Mouse (Mus musculus) forebrain, postnatal 0 days (tissue): Measurements from ENCODE around the gene Fam189a2. TPM values are rescaled to one million over a fixed set of nuclear protein-coding genes. Genes with fewer than 3 reads are reported as not detected.
A peak's percentile ranks its signal among the peaks of the same experiment; 100 is the strongest.

ENCODE experiments used
- ATAC-seq: fragments of 200-750 bp; cut with Nextera tagmentation; 2 replicates; pipeline ENCODE4 v1.8.0; 2017; ENCODE audit warnings: mild to moderate bottlenecking, moderate library complexity
- DNase-seq: peaks from one replicate; pipeline ENCODE4 v3.0.0-alpha.2; 2015
- H3K27ac ChIP-seq: fragments of 300-500 bp; sonication (generic); 2 replicates; pipeline ENCODE4 v1.5.1; 2014; ENCODE audit warnings: low read depth, mild to moderate bottlenecking, antibody characterized with exemption, low read length, moderate library complexity, mixed read lengths
- H3K27me3 ChIP-seq: fragments of 300-500 bp; sonication (generic); 2 replicates; pipeline ENCODE4 v1.6.1; 2014; ENCODE audit warnings: mild to moderate bottlenecking, low read length, mixed read lengths; ENCODE audit not compliant: insufficient read depth
- H3K36me3 ChIP-seq: fragments of 300-500 bp; sonication (generic); 2 replicates; pipeline ENCODE4 v1.6.1; 2014; ENCODE audit warnings: mild to moderate bottlenecking, moderate library complexity; ENCODE audit not compliant: insufficient read depth
- H3K4me1 ChIP-seq: fragments of 300-500 bp; sonication (generic); 2 replicates; pipeline ENCODE4 v1.6.1; 2014; ENCODE audit warnings: antibody characterized with exemption; ENCODE audit not compliant: insufficient read depth
- H3K4me2 ChIP-seq: fragments of 300-500 bp; sonication (generic); 2 replicates; pipeline ENCODE4 v1.6.1; 2014; ENCODE audit warnings: low read depth, mild to moderate bottlenecking, moderate library complexity
- H3K4me3 ChIP-seq: fragments of 300-500 bp; sonication (generic); 2 replicates; pipeline ENCODE4 v1.5.1; 2014; ENCODE audit warnings: low read depth, low read length, mixed read lengths
- H3K9ac ChIP-seq: fragments of 300-500 bp; sonication (generic); 2 replicates; pipeline ENCODE4 v1.6.1; 2014; ENCODE audit warnings: mild to moderate bottlenecking
- H3K9me3 ChIP-seq: fragments of 300-500 bp; sonication (generic); 2 replicates; pipeline ENCODE4 v1.6.1; 2016; ENCODE audit warnings: low read length
- CTCF ChIP-seq: sonication (generic); IDR thresholded peaks from 2 replicates; pipeline ENCODE4 v1.5.1; 2016; ENCODE audit warnings: antibody characterized with exemption, control low read depth, low read depth
- WGBS: fragments of 180-500 bp; shearing (Covaris S2); extraction: QIAGEN DNeasy Blood & Tissue Kit; methylation state at CpG from one replicate; pipeline ENCODE4 v1.1.7; 2014; 5-methylcytosine and 5-hydroxymethylcytosine counted together
- polyA plus RNA-seq: library from polyadenylated mRNA; unstranded; fragments of >200 nt; fragmentation: Nextera tagmentation; extraction: Ambion mirVana; gene quantifications from 2 replicates; pipeline ENCODE4 v1.2.1, GENCODE M21; 2015
- total RNA-seq: library from RNA; depleted of rRNA; stranded (reverse); fragments of >200 nt; gene quantifications from 2 replicates; pipeline ENCODE4 v1.2.3, GENCODE M21; 2014

Fam189a2 gene
- total and polyA plus RNA-seq, 2 experiments from 2014 or later, result 2.5 to 8.2 TPM

DNA sequence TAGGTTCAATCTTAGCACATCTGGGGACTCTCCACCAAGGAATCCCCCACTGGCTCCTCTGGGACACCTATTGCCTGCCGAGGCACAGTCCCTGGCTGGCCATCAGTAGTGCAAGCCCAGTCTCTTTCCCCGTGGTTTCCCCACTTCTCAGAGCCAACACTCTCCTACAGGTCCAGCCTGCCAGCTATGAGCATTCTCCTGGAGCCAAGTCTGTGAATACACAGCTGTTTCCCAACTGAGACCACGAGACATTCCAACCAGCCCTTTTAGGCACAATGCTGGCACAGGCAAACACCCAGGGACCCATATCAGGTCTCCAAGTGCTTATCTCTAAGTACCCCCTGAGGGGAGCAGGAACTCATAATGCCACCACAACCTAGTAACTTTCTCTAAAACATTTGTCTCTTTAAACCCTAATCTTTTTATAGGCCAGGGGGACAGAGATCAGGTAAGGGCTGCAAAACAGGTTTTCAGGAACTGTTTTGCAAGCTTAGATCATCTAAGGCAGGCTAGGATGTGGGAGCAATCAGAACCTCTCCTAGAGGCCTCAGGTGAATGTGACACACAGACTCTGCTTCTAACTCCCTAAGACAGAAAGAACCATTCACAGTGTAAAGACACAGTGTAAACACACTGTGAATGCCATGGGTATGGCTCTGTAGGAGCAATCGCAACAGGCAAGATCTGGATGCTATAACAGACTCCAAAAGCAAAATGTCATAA, 23.0 kb downstream of the Fam189a2 start:
- Histone ChIP-seq H3K9me3 (0 out of 2 replicates have a peak, but pooled peaks cover 7% of the 10 kb centered on the region), H3K27ac (no peak overlapping the region), H3K4me2 (no peak overlapping the region), H3K9ac (no peak overlapping the region), H3K27me3 (no peaks in the 10 kb centered on the region), H3K4me3 (no peak overlapping the region), H3K36me3 (no peaks in the 10 kb centered on the region), H3K4me1 (no peaks in the 10 kb centered on the region)
- ATAC-seq (peak; percentile 27; the same call in 1 of the 2 replicates), DNase-seq (no peak)
- WGBS, result 62% methylated on average over 4 of the region's 4 CpGs
- TF ChIP-seq CTCF, result no peak

- no peak overlapping the region for H3K9ac ChIP-seq
- DNase-seq, result no peak
- 89% methylated on average over 10 of the region's 10 CpGs for WGBS
- no peak overlapping the region for H3K27ac ChIP-seq
- no peaks in the 10 kb centered on the region for H3K27me3 ChIP-seq
- H3K36me3 ChIP-seq, result no peaks in the 10 kb centered on the region
- ATAC-seq, result 0 out of 2 replicates have a peak, but pooled peaks have one; percentile 43
- no peak for TF ChIP-seq CTCF
- H3K4me1 ChIP-seq, result no peaks in the 10 kb centered on the region
- no peak overlapping the region for H3K4me2 ChIP-seq
- H3K4me3 ChIP-seq, result no peak overlapping the region
- 0 out of 2 replicates have a peak, but pooled peaks cover 4% of the 10 kb centered on the region for H3K9me3 ChIP-seq
These were observed 23.7 kb downstream of the Fam189a2 start for GRCm38 (mm10) chr19:24007002-24007637.

- Histone ChIP-seq H3K9ac (no peak overlapping the region), H3K27me3 (no peaks in the 10 kb centered on the region), H3K4me2 (no peak overlapping the region), H3K4me3 (no peak overlapping the region), H3K36me3 (no peaks in the 10 kb centered on the region), H3K27ac (no peak overlapping the region), H3K9me3 (no peaks in the 10 kb centered on the region), H3K4me1 (no peaks in the 10 kb centered on the region)
- TF ChIP-seq CTCF, result no peak
- ATAC-seq, result peak; percentile 94
- peak; percentile 56 for DNase-seq
- WGBS, result 63% methylated on average over 10 of the region's 10 CpGs
These were observed 34.9 kb downstream of the Fam189a2 start for GRCm38 (mm10) chr19:23995766-23996399.

DNA sequence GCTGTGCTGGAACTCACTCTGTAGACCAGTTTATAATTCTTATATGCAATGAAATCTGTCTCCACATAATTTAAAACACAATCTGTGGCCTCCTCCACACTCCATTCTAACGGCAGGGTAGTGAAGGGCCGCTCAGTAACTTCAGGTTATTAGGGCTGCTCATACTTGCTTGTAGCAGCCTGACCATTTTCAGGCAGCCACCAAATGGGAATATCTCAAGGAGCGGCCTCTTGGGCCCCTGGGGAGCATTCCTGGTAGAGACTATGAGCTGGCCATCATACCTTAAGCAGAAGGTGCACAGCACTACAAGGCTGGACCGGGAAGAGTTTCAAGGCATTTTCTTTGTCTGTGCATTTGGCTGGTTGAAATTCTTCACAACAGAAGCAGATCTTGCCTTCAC, 42.7 kb downstream of the Fam189a2 start:
- WGBS, result 85% methylated on average over 4 of the region's 4 CpGs
- H3K27ac ChIP-seq, result no peak overlapping the region
- TF ChIP-seq CTCF, result no peak
- no peaks in the 10 kb centered on the region for H3K36me3 ChIP-seq
- H3K4me2 ChIP-seq, result no peak overlapping the region
- no peak for DNase-seq
- H3K4me3 ChIP-seq, result no peak overlapping the region
- no peak overlapping the region for H3K9ac ChIP-seq
- no peaks in the 10 kb centered on the region for H3K4me1 ChIP-seq
- no peaks in the 10 kb centered on the region for H3K27me3 ChIP-seq
- ATAC-seq, result no peak
- no peaks in the 10 kb centered on the region for H3K9me3 ChIP-seq

GRCm38 (mm10) chr19:23987291-23987690, 43.5 kb downstream of the Fam189a2 start:
- ATAC-seq (no peak), DNase-seq (no peak)
- no peak for TF ChIP-seq CTCF
- Histone ChIP-seq H3K4me1 (no peaks in the 10 kb centered on the region), H3K4me2 (no peak overlapping the region), H3K9ac (no peak overlapping the region), H3K27me3 (no peaks in the 10 kb centered on the region), H3K27ac (no peak overlapping the region), H3K9me3 (no peaks in the 10 kb centered on the region), H3K36me3 (no peaks in the 10 kb centered on the region), H3K4me3 (no peak overlapping the region)
- 77% methylated on average over 2 of the region's 2 CpGs for WGBS

DNA sequence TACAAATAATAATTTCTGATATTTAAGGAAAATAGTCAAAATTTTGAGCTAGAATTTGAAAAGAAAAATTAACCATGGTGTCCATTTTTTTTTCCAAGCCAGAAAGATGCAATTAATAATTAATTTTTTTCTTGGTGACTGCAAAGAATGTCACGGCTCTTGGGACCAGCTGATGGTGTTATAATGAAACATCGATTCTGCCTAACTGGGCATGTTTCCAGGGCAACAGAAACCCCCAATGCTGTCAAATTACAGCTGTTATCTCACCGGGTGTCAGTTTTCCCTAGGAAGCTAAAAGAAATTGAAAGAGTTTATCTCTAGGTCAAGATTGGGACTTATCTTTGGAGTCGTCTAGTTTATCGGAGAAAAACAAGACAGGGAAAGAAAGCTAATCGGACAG, 46.6 kb downstream of the Fam189a2 start:
- Histone ChIP-seq H3K36me3 (no peaks in the 10 kb centered on the region; the same call in 1 of the 2 replicates), H3K4me1 (no peaks in the 10 kb centered on the region), H3K4me2 (no peak overlapping the region), H3K27me3 (no peaks in the 10 kb centered on the region), H3K9me3 (no peaks in the 10 kb centered on the region), H3K4me3 (no peak overlapping the region), H3K27ac (no peak overlapping the region), H3K9ac (no peak overlapping the region)
- 60% methylated on average over 6 of the region's 6 CpGs for WGBS
- peak; percentile 4 for DNase-seq
- ATAC-seq, result no peak
- TF ChIP-seq CTCF, result no peak

DNA sequence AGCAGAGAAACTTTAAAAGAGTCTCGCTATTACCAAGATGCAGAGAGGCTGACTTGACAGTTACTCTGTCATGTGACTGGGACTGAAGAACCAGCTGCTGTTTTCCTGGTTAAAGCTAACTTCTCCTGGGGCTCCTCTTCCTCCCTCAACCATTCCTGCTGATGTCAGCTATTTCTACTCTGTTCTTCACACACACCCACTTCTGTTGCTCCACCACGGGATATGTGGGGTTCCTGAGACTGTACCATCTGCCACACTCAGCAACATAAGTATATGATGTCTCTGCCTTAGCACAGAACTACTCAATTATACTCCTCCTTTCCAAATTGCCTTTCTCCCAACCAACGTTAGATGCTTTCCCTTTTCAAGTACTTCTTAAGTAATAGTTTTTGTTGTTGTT, 50.2 kb downstream of the Fam189a2 start:
- Histone ChIP-seq H3K9me3 (no peaks in the 10 kb centered on the region), H3K36me3 (no peaks in the 10 kb centered on the region; the same call in 1 of the 2 replicates), H3K27me3 (no peaks in the 10 kb centered on the region), H3K27ac (no peak overlapping the region), H3K4me2 (no peak overlapping the region), H3K4me3 (no peak overlapping the region), H3K4me1 (no peaks in the 10 kb centered on the region), H3K9ac (no peak overlapping the region)
- ATAC-seq (peak; percentile 64), DNase-seq (no peak)
- TF ChIP-seq CTCF, result no peak
- 59% methylated on average over 3 of the region's 3 CpGs for WGBS
